Mouse (Mus musculus) ES-Bruce4 (cell line): ENCODE measurements around the gene Cpsf6.

Experiments
- CTCF ChIP-seq: IDR thresholded peaks from one replicate; pipeline ENCODE4 v1.8.1; 2011; ENCODE audit warnings: low read depth, low read length
- EP300 ChIP-seq: IDR thresholded peaks from 2 replicates; pipeline ENCODE4 v1.6.1; 2011; ENCODE audit warnings: low read depth, low read length; ENCODE audit not compliant: insufficient read depth
- POLR2A ChIP-seq: IDR thresholded peaks from one replicate; pipeline ENCODE4 v1.8.1; 2011; ENCODE audit warnings: low read length; ENCODE audit not compliant: insufficient read depth

DNA sequence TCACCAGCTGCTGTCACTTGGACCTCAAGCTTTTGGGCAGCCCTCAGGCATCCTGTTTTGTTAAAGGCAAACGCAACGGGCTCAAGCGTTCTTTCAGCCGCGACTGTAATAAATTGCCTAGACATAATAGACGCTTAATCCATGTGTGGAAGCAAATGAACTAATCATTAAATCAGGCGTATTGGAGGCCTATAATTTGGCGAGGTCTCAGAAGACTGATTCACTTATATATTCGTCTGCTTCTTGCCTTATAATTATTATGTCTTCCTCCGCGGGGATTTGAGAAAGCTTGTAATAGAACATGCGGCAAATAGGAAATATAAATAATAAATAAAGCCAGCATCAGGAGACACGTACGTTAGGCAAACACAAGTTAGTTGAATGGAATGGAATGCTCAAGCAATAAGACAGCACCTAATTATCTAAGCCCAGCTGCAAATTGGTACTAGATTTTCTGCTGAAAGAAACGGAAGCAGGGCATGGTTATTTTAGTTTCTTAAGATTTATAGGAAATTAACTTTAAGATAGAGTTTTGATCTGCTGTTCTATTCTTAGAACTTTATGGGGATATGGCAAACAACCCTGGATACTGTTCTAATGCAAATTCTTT, 23.6 kb upstream of the Cpsf6 start:
- TF ChIP-seq POLR2A, result no peak
- no peak for TF ChIP-seq CTCF
- TF ChIP-seq EP300, result no peak
